Mouse (Mus musculus) neural tube, embryonic 14.5 days (tissue): ENCODE results near the gene Mtfp1. TPM values are rescaled to one million over a fixed set of nuclear protein-coding genes. Genes with fewer than 3 reads are reported as not detected.

Experiments
- ATAC-seq: fragments of 200-750 bp; cut with Nextera tagmentation; 2 replicates; pipeline ENCODE4 v1.8.0; 2017; ENCODE audit warnings: low read depth, mild to moderate bottlenecking, moderate TSS enrichment, moderate library complexity
- H3K27ac ChIP-seq: fragments of 300-500 bp; sonication (generic); 2 replicates; pipeline ENCODE4 v1.5.1; 2014; ENCODE audit warnings: low read depth, mild to moderate bottlenecking, control low read depth, low read length, moderate library complexity, mixed read lengths
- H3K27me3 ChIP-seq: fragments of 300-500 bp; sonication (generic); 2 replicates; pipeline ENCODE4 v1.6.1; 2014; ENCODE audit warnings: low read length; ENCODE audit not compliant: control insufficient read depth, insufficient read depth
- H3K36me3 ChIP-seq: fragments of 300-500 bp; sonication (generic); 2 replicates; pipeline ENCODE4 v1.6.1; 2014; ENCODE audit warnings: low read length, mixed read lengths; ENCODE audit not compliant: control insufficient read depth, insufficient read depth
- H3K4me1 ChIP-seq: fragments of 300-500 bp; sonication (generic); 2 replicates; pipeline ENCODE4 v1.6.1; 2014; ENCODE audit warnings: low read length; ENCODE audit not compliant: control insufficient read depth, insufficient read depth
- H3K4me2 ChIP-seq: fragments of 300-500 bp; sonication (generic); 2 replicates; pipeline ENCODE4 v1.6.1; 2014; ENCODE audit warnings: mild to moderate bottlenecking, low read depth, low read length, control low read depth
- H3K4me3 ChIP-seq: fragments of 300-500 bp; sonication (generic); 2 replicates; pipeline ENCODE4 v1.5.1; 2014; ENCODE audit warnings: low read depth, low read length, control low read depth, mixed read lengths
- H3K9ac ChIP-seq: fragments of 300-500 bp; sonication (generic); replicated peaks from 2 replicates; pipeline ENCODE4 v1.6.1; 2014; ENCODE audit warnings: low read depth, mild to moderate bottlenecking, control low read depth, low read length, mixed read lengths
- H3K9me3 ChIP-seq: fragments of 300-500 bp; sonication (generic); 2 replicates; pipeline ENCODE4 v1.6.1; 2016; ENCODE audit warnings: low read length; ENCODE audit not compliant: control insufficient read depth
- WGBS: fragments of 180-500 bp; shearing (Covaris S2); extraction: QIAGEN DNeasy Blood & Tissue Kit; methylation state at CpG from one replicate; pipeline ENCODE4 v1.1.7; 2014; 5-methylcytosine and 5-hydroxymethylcytosine counted together
- polyA plus RNA-seq: library from polyadenylated mRNA; unstranded; fragments of >200 nt; fragmentation: Nextera tagmentation; extraction: Ambion mirVana; gene quantifications from 2 replicates; pipeline ENCODE4 v1.2.1, GENCODE M21; 2014

Gene Mtfp1
- polyA plus RNA-seq, 1 experiment from 2014 or later, result 12.3 TPM

DNA sequence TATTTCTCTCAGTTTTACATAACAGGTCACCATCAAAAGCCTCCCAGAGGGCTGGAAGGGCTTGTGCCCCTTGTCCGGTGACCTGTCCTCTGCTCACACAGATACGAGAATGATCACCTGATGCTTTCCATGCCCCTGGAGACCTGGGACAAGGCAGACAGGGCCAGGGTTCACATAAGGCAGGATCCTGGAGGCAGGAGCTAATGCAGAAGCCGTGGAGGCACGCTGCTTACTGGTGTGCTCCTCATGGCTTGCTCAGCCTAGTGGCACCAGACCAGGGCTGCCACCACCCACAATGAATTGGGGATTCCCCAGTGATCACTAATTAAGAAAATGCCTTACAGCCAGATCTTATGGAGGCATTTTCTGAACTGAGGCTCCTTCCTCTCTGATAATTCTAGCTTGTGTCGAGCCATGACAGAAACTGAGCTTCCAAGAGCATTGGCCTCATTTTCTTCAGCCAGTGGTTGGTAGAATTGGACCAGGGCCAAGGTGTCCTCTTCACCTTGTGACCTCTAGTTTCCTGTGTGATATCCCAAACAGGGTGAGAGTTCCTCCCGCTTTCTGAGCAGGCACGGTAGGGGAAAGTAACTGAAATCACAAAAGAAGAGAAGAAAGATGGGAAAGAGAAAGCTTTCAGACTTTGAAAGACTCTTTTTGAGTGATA, 16.8 kb downstream of the Mtfp1 start:
- no peak for ATAC-seq
- no peaks in the 10 kb centered on the region for H3K9me3 ChIP-seq
- no peak overlapping the region for H3K4me3 ChIP-seq
- H3K36me3 ChIP-seq, result no peaks in the 10 kb centered on the region
- no peaks in the 10 kb centered on the region for H3K4me1 ChIP-seq
- no peak overlapping the region for H3K9ac ChIP-seq
- WGBS, result 80% methylated on average over 7 of the region's 7 CpGs
- H3K4me2 ChIP-seq, result no peak overlapping the region
- no peaks in the 10 kb centered on the region for H3K27me3 ChIP-seq
- no peak overlapping the region for H3K27ac ChIP-seq

DNA sequence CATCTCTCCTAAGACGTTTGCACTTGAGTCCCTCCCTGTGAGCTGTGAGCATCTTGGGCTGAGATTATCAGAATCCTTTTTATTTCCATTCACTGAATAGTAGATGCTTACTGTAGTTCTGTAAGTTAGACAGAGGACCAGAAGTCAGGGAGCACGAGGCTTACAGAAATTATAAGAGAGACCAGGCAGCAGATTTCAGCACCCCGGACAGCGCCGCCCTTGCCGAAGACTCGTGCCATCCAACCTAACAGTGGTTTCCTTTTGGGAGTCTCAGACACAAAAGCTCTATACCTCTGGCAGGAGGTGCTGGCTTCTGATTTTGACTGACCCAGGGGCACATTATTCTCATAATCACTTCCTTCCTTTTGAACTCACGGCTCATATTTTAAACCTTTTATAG, 18.6 kb downstream of the Mtfp1 start:
- no peaks in the 10 kb centered on the region for H3K27me3 ChIP-seq
- H3K4me1 ChIP-seq, result no peaks in the 10 kb centered on the region
- H3K4me2 ChIP-seq, result no peak overlapping the region
- no peak for ATAC-seq
- H3K4me3 ChIP-seq, result no peak overlapping the region
- no peak overlapping the region for H3K9ac ChIP-seq
- 20% methylated on average over 8 of the region's 8 CpGs for WGBS
- H3K27ac ChIP-seq, result no peak overlapping the region
- no peaks in the 10 kb centered on the region for H3K36me3 ChIP-seq
- no peaks in the 10 kb centered on the region for H3K9me3 ChIP-seq

DNA sequence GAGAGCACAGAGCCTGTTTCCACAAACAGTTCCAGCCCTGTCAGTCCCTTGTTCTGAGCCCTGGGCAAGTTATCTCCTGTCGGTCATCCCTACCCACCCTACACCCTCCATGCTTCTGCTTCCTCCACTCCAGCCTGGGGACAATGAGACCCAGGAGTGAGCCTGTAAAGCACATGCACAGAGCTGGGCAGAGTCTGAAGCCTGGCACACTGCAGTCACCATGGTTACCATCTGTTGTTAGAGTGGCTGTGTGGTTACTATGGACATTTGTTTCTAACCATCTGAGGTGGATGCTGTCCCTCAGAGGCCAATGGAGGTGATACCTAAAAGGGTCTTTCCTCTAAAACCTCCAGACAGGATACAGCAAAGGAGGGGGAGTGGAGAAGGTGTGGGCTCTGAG, 25.6 kb downstream of the Mtfp1 start:
- no peak overlapping the region for H3K9ac ChIP-seq
- H3K4me1 ChIP-seq, result no peaks in the 10 kb centered on the region
- H3K27me3 ChIP-seq, result no peaks in the 10 kb centered on the region
- H3K9me3 ChIP-seq, result no peaks in the 10 kb centered on the region
- no peak overlapping the region for H3K4me2 ChIP-seq
- no peaks in the 10 kb centered on the region for H3K36me3 ChIP-seq
- WGBS, result 78% methylated on average over 1 of the region's 1 CpGs
- no peak overlapping the region for H3K4me3 ChIP-seq
- H3K27ac ChIP-seq, result no peak overlapping the region
- 0 out of 2 replicates have a peak, but pooled peaks have one; percentile 41 for ATAC-seq

DNA sequence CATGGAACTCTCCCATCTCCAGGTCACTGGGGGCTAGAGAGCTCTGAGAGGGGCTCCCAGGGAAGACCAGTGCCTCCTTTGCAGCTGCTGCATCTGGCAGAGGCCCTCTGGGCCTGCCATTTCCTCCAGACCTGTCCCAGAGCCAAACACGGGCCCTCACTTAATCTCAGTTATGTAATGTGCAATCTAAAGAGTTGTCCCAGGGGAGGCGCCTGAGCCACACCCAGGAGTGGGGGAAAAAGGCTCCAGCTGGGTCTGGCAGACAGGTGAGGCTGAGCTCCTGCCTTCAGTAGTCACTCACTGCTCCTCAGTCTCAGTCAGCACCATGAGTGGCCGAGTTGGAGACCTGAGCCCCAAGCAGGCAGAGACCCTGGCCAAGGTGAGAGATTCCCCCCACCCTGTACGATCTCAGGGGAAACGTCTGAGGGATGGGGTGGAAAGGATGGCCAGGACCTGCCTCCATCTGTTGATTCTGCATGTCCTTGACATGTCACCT, 30.6 kb downstream of the Mtfp1 start, which contains the start of gene Sec14l3:
Sec14l3 (plus strand) TSS at position 215 of the 496 bp plus-strand sequence.
- 80% methylated on average over 5 of the region's 5 CpGs for WGBS
- H3K4me3 ChIP-seq, result no peak within 1 kb of the TSS
- H3K4me1 ChIP-seq, result no peaks in the 10 kb centered on the region
- H3K4me2 ChIP-seq, result no peak within 1 kb of the TSS
- ATAC-seq, result no peak
- H3K9me3 ChIP-seq, result no peaks in the 10 kb centered on the region
- no peak within 1 kb of the TSS for H3K9ac ChIP-seq
- no peak within 1 kb of the TSS for H3K27ac ChIP-seq
- H3K36me3 ChIP-seq, result no peaks in the 10 kb centered on the region
- no peaks in the 10 kb centered on the region for H3K27me3 ChIP-seq

DNA sequence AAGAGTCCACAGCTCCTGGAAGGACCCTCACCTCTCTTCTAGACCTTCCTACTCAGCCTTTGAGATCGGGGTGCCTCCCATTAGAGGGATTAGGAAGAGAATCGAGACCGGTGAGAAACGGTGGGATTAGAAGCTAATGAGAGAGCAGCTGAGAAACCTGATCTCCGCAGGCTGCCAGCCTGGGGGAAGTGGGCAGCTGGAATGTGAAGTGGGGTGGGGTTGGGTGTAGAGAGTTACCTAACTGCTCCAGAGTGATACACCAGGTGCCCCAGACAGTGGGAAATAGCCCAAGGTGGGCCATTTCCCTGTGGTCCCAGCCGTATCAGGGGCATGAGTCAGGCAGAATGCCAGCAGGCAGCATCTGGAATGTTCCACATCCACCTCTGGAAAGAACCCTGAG, 32.3 kb downstream of the Mtfp1 start:
- H3K27me3 ChIP-seq, result no peaks in the 10 kb centered on the region
- H3K27ac ChIP-seq, result no peak overlapping the region
- H3K9me3 ChIP-seq, result no peaks in the 10 kb centered on the region
- H3K9ac ChIP-seq, result no peak overlapping the region
- H3K4me2 ChIP-seq, result no peak overlapping the region
- WGBS, result 67% methylated on average over 6 of the region's 6 CpGs
- H3K4me3 ChIP-seq, result no peak overlapping the region
- H3K4me1 ChIP-seq, result no peaks in the 10 kb centered on the region
- H3K36me3 ChIP-seq, result no peaks in the 10 kb centered on the region
- ATAC-seq, result no peak

DNA sequence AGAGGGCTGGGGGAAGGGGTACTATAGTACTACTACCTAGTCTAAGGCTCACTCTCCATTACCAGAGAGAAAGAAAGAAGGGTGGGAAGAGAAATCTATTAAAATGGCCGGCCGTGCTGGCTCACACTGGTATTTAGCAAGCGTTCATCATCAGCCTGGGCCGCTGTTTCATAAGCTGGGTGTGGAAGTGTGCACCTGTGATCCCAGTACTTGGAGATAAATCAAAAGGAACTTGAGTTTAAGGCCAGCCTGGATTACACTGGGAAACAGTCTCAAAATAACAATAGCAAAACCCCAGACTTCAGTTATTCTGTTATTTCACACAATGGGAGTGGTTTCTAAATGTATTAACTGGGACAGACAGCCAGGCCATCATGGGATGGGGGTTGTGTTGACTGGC, 32.7 kb downstream of the Mtfp1 start:
- H3K9ac ChIP-seq, result no peak overlapping the region
- no peaks in the 10 kb centered on the region for H3K36me3 ChIP-seq
- no peak overlapping the region for H3K27ac ChIP-seq
- WGBS, result 93% methylated on average over 4 of the region's 4 CpGs
- H3K4me1 ChIP-seq, result no peaks in the 10 kb centered on the region
- no peaks in the 10 kb centered on the region for H3K27me3 ChIP-seq
- H3K9me3 ChIP-seq, result no peaks in the 10 kb centered on the region
- ATAC-seq, result no peak
- no peak overlapping the region for H3K4me3 ChIP-seq
- no peak overlapping the region for H3K4me2 ChIP-seq

DNA sequence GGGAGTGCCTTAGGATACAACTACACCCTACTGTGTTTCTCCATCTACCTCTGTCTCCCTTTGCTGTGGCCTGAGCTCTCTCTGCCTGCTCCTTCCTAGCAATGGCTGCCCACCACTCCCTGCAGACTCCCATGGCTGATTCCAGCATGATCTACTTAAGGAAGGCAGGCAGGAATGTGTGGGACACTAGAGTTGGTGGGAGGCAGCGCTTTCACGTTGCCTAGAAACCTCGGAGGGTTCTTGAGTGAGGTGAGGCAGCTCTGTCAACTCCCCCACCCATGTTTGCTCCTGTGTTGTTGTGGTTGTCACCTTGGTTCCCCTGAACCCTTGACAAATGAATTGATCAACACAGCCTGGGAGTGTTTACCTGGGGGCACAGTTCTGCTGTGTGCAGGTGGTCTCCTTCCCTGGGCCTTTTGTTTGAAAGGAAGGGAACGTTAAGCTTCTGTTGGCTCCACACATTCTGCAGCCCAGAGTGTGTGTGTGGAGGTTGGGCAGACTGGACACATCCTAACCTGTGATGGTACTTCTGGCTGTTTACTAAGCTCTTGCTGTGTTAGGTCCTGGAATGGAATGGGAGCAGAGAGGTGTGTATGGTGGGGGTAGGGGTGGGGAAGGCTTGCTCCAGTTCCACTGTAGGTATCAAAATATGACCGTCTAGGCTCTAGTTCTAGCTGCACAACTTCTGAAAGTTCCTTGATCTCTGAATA, 34.2 kb downstream of the Mtfp1 start:
- WGBS, result 79% methylated on average over 5 of the region's 5 CpGs
- no peak overlapping the region for H3K4me3 ChIP-seq
- no peak overlapping the region for H3K9ac ChIP-seq
- H3K9me3 ChIP-seq, result no peaks in the 10 kb centered on the region
- no peak for ATAC-seq
- H3K4me1 ChIP-seq, result no peaks in the 10 kb centered on the region
- no peak overlapping the region for H3K27ac ChIP-seq
- no peak overlapping the region for H3K4me2 ChIP-seq
- no peaks in the 10 kb centered on the region for H3K36me3 ChIP-seq
- H3K27me3 ChIP-seq, result no peaks in the 10 kb centered on the region

DNA sequence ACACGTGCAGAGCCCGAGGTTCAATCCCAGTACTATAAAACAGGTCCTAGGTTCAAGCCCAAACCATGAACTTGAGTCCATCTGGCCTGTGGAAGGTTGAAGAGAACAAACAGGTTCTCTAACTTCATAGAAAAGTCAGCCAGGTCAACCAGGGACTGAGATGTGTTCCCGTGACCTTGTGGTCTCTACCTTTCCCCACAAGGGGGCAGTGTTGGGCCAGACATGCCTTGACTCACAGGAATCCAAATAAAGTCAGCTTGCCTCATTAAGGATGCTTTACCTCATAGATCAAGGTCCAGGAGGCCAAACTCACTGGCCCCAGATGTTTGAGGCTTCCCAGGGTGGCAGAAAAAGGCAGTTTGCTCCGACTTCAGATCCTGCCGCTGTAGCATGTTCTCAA, 41.7 kb downstream of the Mtfp1 start:
- H3K4me2 ChIP-seq, result no peak overlapping the region
- H3K36me3 ChIP-seq, result no peaks in the 10 kb centered on the region
- H3K4me1 ChIP-seq, result no peaks in the 10 kb centered on the region
- H3K27ac ChIP-seq, result no peak overlapping the region
- no peaks in the 10 kb centered on the region for H3K27me3 ChIP-seq
- no peak for ATAC-seq
- no peak overlapping the region for H3K9ac ChIP-seq
- H3K9me3 ChIP-seq, result no peaks in the 10 kb centered on the region
- 21% methylated on average over 5 of the region's 5 CpGs for WGBS
- H3K4me3 ChIP-seq, result no peak overlapping the region

DNA sequence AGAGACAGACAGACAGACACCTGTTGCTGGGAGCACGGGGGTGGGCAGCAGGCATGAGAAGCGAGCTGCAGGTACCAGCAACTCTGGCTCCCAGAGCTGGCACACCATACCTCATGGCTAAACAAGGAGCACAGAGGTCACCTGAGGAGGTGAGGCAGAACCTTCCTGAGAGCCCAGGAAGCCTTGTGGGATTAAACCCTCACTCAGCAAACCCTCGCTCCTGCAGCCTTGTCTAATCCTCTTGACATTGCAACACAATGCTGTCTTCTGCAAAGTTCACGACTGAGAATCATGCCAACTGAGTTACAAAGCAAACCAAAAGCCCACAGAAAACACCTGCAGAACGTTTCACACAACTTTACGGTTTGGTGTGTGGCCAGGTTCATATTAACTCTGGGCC, 46.8 kb downstream of the Mtfp1 start:
- no peak for ATAC-seq
- Histone ChIP-seq H3K27me3 (no peaks in the 10 kb centered on the region), H3K4me3 (no peak overlapping the region), H3K9ac (no peak overlapping the region), H3K36me3 (no peaks in the 10 kb centered on the region), H3K27ac (no peak overlapping the region), H3K4me2 (no peak overlapping the region), H3K4me1 (no peaks in the 10 kb centered on the region), H3K9me3 (no peaks in the 10 kb centered on the region)
- 87% methylated on average over 6 of the region's 6 CpGs for WGBS
